Comparison of ENCODE assay signal across 9 mouse cellular contexts in genomic region chr11:24061819-24062218, GRCm38 (mm10). TPM values are rescaled to one million over a fixed set of nuclear protein-coding genes. Genes with fewer than 3 reads are reported as not detected.
DNase-seq lines count a peak whose midpoint lies in the region; ATAC-seq and TF ChIP-seq lines count a peak whose summit lies in the region.
"Had no signal": no experiment of that assay in that cellular context is flagged by ENCODE, and none has a peak within 500 bp of the region (broad histone marks: within the 10 kb centered on the region; RNA-seq: fewer than 3 reads in every experiment).

No protein-coding gene starts in this region.

- intact Hi-C loops in heart, postnatal 10 days (cut with DNase I) = no loop called here
- intact Hi-C loops in heart, postnatal 36 days (cut with DNase I) = no loop called here

- no peaks in the 10 kb centered on the region for H3K9me3 ChIP-seq in heart, postnatal 0 days (replicated peaks; ENCODE audit: control insufficient read depth, low read length)
- no peaks in the 10 kb centered on the region for H3K9me3 ChIP-seq in embryonic facial prominence, embryonic 10.5 days
- no peaks in the 10 kb centered on the region for H3K9me3 ChIP-seq in intestine, embryonic 15.5 days
- no peaks in the 10 kb centered on the region for H3K9me3 ChIP-seq in neural tube, embryonic 11.5 days (ENCODE audit: control insufficient read depth, low read length)

- TF ChIP-seq CTCF in heart, postnatal 0 days (IDR thresholded peaks at IDR 0.05; ENCODE audit: low read depth) = no peak

- H3K9ac ChIP-seq in heart, postnatal 0 days (replicated peaks; ENCODE audit: low read depth, low read length) = 0 out of 2 replicates have a peak overlapping the region, but pooled peaks have one; percentile 19
- no peak overlapping the region for H3K9ac ChIP-seq in intestine, embryonic 15.5 days
- H3K9ac ChIP-seq in neural tube, embryonic 11.5 days (ENCODE audit: low read length) = peak overlapping the region; percentile 23; the same call in 1 of the 2 replicates

- peaks cover 35% of the 10 kb centered on the region for H3K27me3 ChIP-seq in heart, postnatal 0 days (ENCODE audit: control insufficient read depth, insufficient read depth, low read length)
- H3K27me3 ChIP-seq in embryonic facial prominence, embryonic 10.5 days (replicated peaks; ENCODE audit: low read depth, poor library complexity, severe bottlenecking) = peaks cover 55% of the 10 kb centered on the region
- H3K27me3 ChIP-seq in intestine, embryonic 15.5 days (replicated peaks) = peaks cover 2% of the 10 kb centered on the region; the same call in 1 of the 2 replicates
- H3K27me3 ChIP-seq in neural tube, embryonic 11.5 days (ENCODE audit: control insufficient read depth, insufficient read depth, low read length) = no peaks in the 10 kb centered on the region

- no peak for TF ChIP-seq EP300 in heart, postnatal 0 days (IDR thresholded peaks at IDR 0.05; ENCODE audit: low read depth)

- ATAC-seq in heart, postnatal 0 days (ENCODE audit: insufficient read depth, low read depth) = no peak
- peak; percentile 55; the same call in 1 of the 2 replicates for ATAC-seq in intestine, embryonic 15.5 days
- peak; percentile 88 for ATAC-seq in neural tube, embryonic 11.5 days (ENCODE audit: insufficient read depth, low FRiP score, low TSS enrichment)
- ATAC-seq in erythroid progenitor cell, adult 5-6 weeks (replicated peaks; ENCODE audit: low FRiP score, poor library complexity, severe bottlenecking) = no peak

- no peak overlapping the region for H3K27ac ChIP-seq in heart, postnatal 0 days (ENCODE audit: low read depth)
- peak overlapping the region; percentile 76 for H3K27ac ChIP-seq in embryonic facial prominence, embryonic 10.5 days (replicated peaks)
- H3K27ac ChIP-seq in intestine, embryonic 15.5 days = no peak overlapping the region
- 0 out of 2 replicates have a peak overlapping the region, but pooled peaks have one; percentile 35 for H3K27ac ChIP-seq in neural tube, embryonic 11.5 days (ENCODE audit: low read depth, low read length)

- 1% methylated on average over 14 of the region's 14 CpGs for WGBS in heart, postnatal 0 days
- WGBS in embryonic facial prominence, embryonic 10.5 days = 2% methylated on average over 14 of the region's 14 CpGs
- WGBS in intestine, embryonic 15.5 days = 2% methylated on average over 14 of the region's 14 CpGs
- WGBS in neural tube, embryonic 11.5 days = 1% methylated on average over 14 of the region's 14 CpGs

- H3K4me1 ChIP-seq in heart, postnatal 0 days (ENCODE audit: control insufficient read depth, insufficient read depth) = peaks cover 4% of the 10 kb centered on the region; the same call in 1 of the 2 replicates
- H3K4me1 ChIP-seq in embryonic facial prominence, embryonic 10.5 days = peaks cover 48% of the 10 kb centered on the region
- H3K4me1 ChIP-seq in intestine, embryonic 15.5 days (replicated peaks) = peaks cover 5% of the 10 kb centered on the region; the same call in 1 of the 2 replicates
- H3K4me1 ChIP-seq in neural tube, embryonic 11.5 days (ENCODE audit: control insufficient read depth, insufficient read depth, low read length) = peaks cover 5% of the 10 kb centered on the region; the same call in 1 of the 2 replicates

- no peaks in the 10 kb centered on the region for H3K36me3 ChIP-seq in heart, postnatal 0 days (replicated peaks; ENCODE audit: control insufficient read depth, insufficient read depth, low read length)
- no peaks in the 10 kb centered on the region for H3K36me3 ChIP-seq in embryonic facial prominence, embryonic 10.5 days (replicated peaks)
- H3K36me3 ChIP-seq in intestine, embryonic 15.5 days = no peaks in the 10 kb centered on the region
- H3K36me3 ChIP-seq in neural tube, embryonic 11.5 days (ENCODE audit: control insufficient read depth, insufficient read depth, low read length) = no peaks in the 10 kb centered on the region

- no peak for DNase-seq in heart, postnatal 0 days (ENCODE audit: low spot score)
- DNase-seq in heart, postnatal 10 days = no peak
- DNase-seq in embryonic facial prominence, embryonic 10.5 days (ENCODE audit: low spot score) = peak; percentile 73
- peak; percentile 67 for DNase-seq in neural tube, embryonic 11.5 days (ENCODE audit: low spot score)
- DNase-seq in lung, postnatal 14 days = no peak
- no peak for DNase-seq in heart, postnatal 36 days

- H3K4me2 ChIP-seq in heart, postnatal 0 days (ENCODE audit: low read depth, low read length) = peak overlapping the region; percentile 57
- peak overlapping the region; percentile 64 for H3K4me2 ChIP-seq in intestine, embryonic 15.5 days (replicated peaks)
- H3K4me2 ChIP-seq in neural tube, embryonic 11.5 days (ENCODE audit: low read depth) = peak overlapping the region; percentile 53

- peak overlapping the region; percentile 33 for H3K4me3 ChIP-seq in heart, postnatal 0 days (ENCODE audit: low read depth, low read length)
- peak overlapping the region; percentile 50 for H3K4me3 ChIP-seq in embryonic facial prominence, embryonic 10.5 days
- H3K4me3 ChIP-seq in intestine, embryonic 15.5 days (replicated peaks) = peak overlapping the region; percentile 23
- H3K4me3 ChIP-seq in neural tube, embryonic 11.5 days (ENCODE audit: low read depth, low read length) = peak overlapping the region; percentile 27
- H3K4me3 ChIP-seq: erythroblast, embryonic 14.5 days had no signal

RNA-seq across cellular contexts. Expression of gene A830031A19Rik, which starts 13.0 kb away (rescaled TPM):
- total RNA-seq in heart, postnatal 0 days (2014; rRNA removed; ENCODE audit: low replicate concordance) = not detected in 2 replicates
- polyA plus RNA-seq in heart, postnatal 0 days (2015; fragmentation: Nextera tagmentation; extraction: Ambion mirVana) = not detected in 2 replicates
- total RNA-seq in heart, postnatal 10 days (2021) = not detected
- not detected in 2 replicates for polyA plus RNA-seq in embryonic facial prominence, embryonic 10.5 days (2016; fragmentation: Nextera tagmentation; extraction: Ambion mirVana)
- polyA plus RNA-seq in intestine, embryonic 15.5 days (2015; fragmentation: Nextera tagmentation; extraction: Ambion mirVana) = not detected in 2 replicates
- polyA plus RNA-seq in neural tube, embryonic 11.5 days (2014; fragmentation: Nextera tagmentation; extraction: Ambion mirVana) = not detected in 2 replicates
- not detected in 2 replicates for total RNA-seq in erythroid progenitor cell, adult 5-6 weeks (2015; ENCODE audit: low replicate concordance)
- total RNA-seq in erythroid progenitor cell, adult 5-6 weeks (2017; ENCODE audit: low replicate concordance) = not detected in 2 replicates
- total RNA-seq in heart, postnatal 36 days (2021) = not detected
- polyA plus RNA-seq: erythroblast, embryonic 14.5 days had no signal

RNA-seq across cellular contexts. Expression of gene Bcl11a, which starts 16.0 kb away (rescaled TPM):
- total RNA-seq in heart, postnatal 0 days (2014; rRNA removed; ENCODE audit: low replicate concordance) = 4.1 and 7.1 TPM in 2 replicates
- 7.4 and 8.2 TPM in 2 replicates for polyA plus RNA-seq in heart, postnatal 0 days (2015; fragmentation: Nextera tagmentation; extraction: Ambion mirVana)
- total RNA-seq in heart, postnatal 10 days (2021) = 1 to 10 TPM; 4.4 to 7.4 TPM
- 47.0 and 62.4 TPM in 2 replicates for polyA plus RNA-seq in embryonic facial prominence, embryonic 10.5 days (2016; fragmentation: Nextera tagmentation; extraction: Ambion mirVana)
- 17.3 and 19.7 TPM in 2 replicates for polyA plus RNA-seq in intestine, embryonic 15.5 days (2015; fragmentation: Nextera tagmentation; extraction: Ambion mirVana)
- polyA plus RNA-seq in neural tube, embryonic 11.5 days (2014; fragmentation: Nextera tagmentation; extraction: Ambion mirVana) = 72.2 and 72.7 TPM in 2 replicates
- 20.5 and 23.5 TPM in 2 replicates for total RNA-seq in erythroid progenitor cell, adult 5-6 weeks (2015; ENCODE audit: low replicate concordance)
- total RNA-seq in erythroid progenitor cell, adult 5-6 weeks (2017; ENCODE audit: low replicate concordance) = 7.4 and 12.9 TPM in 2 replicates
- 1 to 10 TPM; 4.5 to 5.0 TPM for total RNA-seq in heart, postnatal 36 days (2021)

Comparison
In these comparisons a context has a peak if more than half of its experiments do, and no peak if none do; other contexts are left out.
1. ATAC-seq: peak in intestine, embryonic 15.5 days (single experiment) and neural tube, embryonic 11.5 days (single experiment); none in heart, postnatal 0 days (single experiment) and erythroid progenitor cell, adult 5-6 weeks (single experiment).
2. DNase-seq: peak in embryonic facial prominence, embryonic 10.5 days (single experiment) and neural tube, embryonic 11.5 days (single experiment); none in heart, postnatal 0 days (single experiment), heart, postnatal 10 days (0 of 2), lung, postnatal 14 days (single experiment) and heart, postnatal 36 days (0 of 2).
3. H3K27ac ChIP-seq: peak in embryonic facial prominence, embryonic 10.5 days (single experiment) and neural tube, embryonic 11.5 days (single experiment); none in heart, postnatal 0 days (single experiment) and intestine, embryonic 15.5 days (single experiment).
4. Peak in every context shown above with its lines, with median percentiles within 50 percentile points of each other: H3K4me2 ChIP-seq and H3K4me3 ChIP-seq.